Mouse (Mus musculus): ENCODE measurements around the gene Sp8.

The Sp8 gene

DNA sequence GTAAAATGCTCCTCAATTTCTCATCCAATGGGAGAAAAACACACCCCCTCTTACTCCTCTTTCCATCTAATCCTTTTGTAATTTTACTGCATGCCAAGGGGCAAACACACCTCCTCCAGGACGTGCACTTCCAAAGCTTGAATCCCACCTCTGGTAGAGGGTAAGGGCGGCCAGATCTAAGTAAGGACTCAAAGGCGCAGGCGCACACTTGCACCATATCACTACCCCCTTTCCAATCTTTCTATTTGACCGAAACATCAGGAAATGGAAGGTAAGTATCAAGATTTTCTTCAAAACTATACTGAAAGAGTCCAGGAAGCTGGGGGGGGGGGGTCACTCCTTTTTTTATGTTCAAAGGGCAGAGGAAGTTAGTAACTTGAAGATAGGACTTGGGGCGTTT, at the start of gene Sp8:
TSS of gene Sp8 (plus strand) at position 109 of the 400 bp plus-strand sequence.
- no peak for DNase-seq (ENCODE audit: low spot score)

DNA sequence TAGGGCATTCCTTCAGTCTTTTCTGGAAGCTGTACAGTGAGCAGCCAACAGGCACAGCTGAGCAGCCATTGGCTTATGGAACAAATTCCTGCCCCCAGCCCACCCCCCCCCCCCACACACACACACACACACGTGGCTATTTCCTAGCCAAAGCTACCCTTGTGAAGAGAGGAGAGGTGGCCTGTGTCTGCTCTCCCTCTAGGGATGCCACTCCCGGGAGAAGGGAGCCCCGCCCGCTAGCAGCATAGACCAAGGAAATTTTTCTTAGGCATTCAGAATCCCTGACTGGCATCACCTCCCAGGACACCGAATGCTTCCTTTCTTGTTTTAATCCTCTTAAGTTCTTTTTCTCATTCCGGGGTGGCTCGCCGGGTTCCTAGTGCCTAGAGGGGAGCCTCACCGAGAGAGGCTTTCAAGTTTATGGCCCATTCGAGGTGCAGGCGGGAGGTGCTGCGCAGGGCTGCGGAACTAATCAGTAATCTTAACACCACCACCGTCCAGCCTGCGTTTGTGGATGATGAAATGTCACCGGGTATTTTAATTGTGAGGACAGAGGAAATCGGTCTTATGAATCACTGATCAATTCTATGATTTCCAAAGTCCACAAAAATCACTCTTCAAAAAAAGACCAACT, 34.7 kb upstream of the Sp8 start:
- no peak for DNase-seq (ENCODE audit: low spot score)

DNA sequence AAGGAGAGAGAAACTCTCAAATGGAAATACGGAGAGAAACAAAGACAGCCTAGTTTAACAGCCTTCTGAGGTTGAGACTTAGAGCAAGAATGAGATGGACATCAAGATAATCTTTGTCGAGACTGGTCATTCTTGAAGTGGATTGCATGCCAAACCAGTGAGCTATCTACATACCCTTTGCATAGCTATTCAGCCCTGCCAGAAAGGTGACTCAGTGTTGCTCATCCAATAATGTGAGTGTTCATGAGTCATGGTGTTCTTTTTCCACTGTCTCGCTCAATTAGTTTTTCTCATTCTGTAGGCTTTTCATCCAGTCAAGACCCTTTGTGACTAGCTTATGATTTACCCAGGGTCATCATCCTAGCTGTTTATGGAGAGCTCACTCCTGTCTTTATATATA, 31.6 kb upstream of the Sp8 start:
- no peak for DNase-seq (ENCODE audit: low spot score)

DNA sequence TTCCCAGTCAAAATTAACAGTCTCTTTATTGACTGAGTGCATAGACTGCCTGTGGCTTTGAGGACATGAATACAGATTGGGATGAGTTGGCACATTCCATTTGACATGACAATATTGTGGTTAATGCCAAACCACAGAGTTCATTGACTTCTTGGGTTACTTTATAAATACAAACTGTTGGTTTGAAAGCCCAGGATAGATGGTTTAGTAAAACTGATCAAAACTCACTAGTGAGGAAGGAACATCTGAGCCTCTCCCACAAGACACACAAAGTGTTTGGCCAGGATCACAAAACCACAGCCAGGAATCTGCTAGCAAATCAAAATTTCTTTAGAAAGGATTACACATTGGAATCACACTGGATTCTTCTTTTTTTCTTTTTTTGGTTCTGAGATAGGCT, 30.0 kb upstream of the Sp8 start:
- DNase-seq (ENCODE audit: low spot score), result no peak

DNA sequence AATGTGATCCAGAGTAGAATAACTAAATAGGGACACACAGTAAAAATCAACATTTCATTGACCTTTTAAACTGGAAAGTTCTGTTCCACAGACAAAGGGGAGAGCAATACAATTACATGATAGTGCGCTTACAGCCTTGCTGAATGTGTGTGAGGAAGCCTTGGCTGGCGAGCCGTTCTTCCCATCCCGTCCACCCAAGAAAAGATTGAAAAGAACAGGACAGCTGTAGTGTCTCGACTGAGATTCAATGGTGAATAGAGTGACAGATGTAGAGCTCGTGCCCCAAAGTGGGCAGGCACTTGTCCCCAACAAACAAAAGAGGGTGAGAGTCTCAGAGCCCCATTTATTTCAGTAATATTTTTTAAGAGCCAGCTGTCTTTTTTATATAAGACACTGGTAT, 16.2 kb upstream of the Sp8 start:
- DNase-seq (ENCODE audit: low spot score), result no peak

DNA sequence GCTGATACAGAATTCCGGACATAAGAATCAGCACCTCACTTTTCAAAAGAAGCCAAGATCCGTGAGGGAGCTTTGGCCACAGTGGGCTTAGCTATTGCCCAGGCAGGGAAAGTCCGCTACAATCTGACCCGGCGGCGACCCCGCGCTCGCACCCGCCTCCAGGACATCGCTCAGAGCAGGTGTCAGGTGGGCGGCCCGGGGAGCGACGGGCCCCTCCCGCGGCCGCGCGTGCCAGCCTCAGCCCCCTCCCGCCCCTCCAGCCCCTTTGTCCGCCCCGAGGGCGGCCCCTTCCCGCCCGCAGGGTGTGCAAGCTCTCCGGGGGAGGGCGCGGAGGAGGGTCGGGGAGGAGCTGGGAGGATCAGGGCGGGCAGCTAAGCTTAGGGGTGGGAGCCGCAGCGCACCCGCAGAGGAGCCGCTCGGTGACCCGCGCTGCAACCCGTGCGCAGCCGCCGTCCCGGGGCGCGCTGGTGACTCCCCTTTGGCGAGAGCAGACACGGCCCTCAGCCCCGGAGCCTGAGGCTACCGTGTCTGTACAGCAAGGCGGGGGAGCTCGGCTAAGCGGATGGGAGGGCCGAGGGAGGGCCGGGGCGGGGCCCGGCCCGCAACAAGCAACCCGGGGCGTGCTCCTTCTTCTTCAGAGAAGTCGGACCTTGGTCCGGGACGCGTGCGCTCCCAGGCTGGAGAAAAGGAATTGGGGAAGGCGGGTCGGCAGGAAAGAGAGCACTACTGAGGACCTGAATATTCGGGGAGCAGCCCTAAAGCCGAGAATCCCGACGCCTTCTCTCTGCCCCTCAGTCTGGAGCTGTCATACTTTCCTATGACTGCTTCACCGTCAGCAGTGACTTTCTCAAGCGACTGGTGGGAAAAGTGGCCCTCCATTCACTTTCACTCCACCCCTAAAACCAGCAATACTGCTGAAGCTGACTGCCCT, 9.5 kb upstream of the Sp8 start:
- DNase-seq (ENCODE audit: low spot score), result peak; percentile 88

DNA sequence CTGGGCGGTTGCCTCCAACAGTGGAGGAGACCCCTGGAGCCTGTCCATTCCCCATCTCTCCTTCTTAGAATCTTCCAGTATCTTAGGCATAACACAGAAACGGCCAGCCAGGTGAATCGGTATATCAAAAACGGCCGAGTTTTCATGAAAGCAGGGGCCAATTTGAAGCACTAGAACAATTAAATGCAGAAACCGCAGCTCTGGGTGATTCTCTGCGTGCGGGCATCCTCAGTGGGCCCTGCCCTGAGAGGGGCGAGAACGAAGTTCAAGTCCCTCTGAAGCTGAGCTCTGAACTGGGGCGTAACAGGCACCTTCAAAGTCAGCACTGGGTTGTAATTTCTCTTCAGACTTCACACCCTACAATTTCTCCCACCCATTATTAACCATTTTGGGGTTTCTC, 8.8 kb upstream of the Sp8 start:
- no peak for DNase-seq (ENCODE audit: low spot score)

DNA sequence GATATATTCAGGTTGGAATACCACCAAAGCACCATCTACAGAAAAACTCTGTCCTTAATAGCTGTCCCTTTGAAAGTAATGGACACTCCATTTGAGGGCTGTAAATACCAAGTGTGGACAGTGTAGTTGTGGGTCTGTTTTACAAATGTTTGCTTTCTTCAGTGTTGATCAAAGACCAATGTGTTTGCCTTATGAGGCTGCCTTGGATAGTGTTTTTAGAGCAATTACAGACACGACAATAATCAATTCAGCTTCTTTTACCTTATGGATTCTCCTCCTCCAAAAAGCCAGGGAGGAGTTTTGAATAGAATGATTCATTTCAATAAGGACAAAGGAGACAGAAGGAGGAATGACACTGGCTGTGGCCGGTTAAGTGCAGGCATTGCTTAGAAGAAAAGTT, 7.9 kb upstream of the Sp8 start:
- DNase-seq (ENCODE audit: low spot score), result no peak

DNA sequence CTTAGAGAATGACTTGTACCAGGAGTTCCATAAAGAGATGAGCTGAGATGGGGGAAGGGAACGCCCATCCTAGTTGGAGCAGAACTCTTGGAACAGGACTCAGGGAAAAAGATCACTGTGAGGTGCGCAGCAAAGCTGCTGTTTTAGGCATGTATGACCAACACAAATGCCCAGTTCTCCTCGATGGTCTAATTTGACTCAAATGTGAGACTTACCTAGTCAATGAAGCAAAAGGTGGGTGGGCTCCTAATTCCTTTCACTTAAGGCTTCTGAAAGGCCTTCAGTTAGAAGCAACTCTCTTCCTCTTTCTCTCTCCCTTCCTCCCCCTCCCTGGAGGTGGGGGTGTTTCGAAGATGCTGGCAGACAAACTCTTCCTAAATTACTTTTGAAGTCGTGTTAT, 6.7 kb upstream of the Sp8 start:
- DNase-seq (ENCODE audit: low spot score), result no peak

DNA sequence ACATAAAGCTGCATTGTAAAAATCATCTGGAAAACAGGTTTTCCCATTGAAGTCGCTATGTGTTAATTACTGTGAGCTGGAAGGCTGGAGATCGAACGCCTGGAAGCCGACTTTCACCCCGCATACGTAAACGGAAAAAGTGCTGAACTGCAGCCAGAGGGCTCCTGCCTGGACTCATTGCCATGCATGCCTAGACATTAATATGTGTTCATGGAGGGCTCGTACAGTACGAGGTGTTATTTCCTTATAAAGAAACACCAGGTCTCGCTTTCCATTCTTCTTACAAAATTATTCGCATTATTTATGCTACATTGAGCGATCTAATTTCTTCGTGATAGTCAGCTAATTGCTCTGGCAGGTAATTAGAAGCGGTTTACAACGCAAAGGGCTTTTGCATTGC, 5.8 kb upstream of the Sp8 start:
- no peak for DNase-seq (ENCODE audit: low spot score)

DNA sequence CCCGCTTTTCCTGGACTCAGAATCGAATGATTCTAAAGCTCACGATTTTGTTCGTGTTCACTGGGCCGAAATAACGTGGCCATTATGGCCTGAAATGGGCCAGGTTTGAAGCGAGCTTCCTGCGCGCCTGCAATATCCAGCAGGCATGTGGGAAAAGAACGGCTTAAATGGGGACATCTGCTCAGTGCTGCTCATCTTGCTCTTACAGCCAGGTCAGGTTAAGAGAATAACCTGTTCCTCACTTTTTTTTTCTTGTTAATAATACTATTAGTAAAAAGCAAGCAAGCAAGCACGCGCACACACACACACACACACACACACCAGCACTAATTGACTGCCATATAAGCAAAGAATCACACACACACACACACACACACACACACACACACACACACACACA, 5.3 kb upstream of the Sp8 start:
- no peak for DNase-seq (ENCODE audit: low spot score)

DNA sequence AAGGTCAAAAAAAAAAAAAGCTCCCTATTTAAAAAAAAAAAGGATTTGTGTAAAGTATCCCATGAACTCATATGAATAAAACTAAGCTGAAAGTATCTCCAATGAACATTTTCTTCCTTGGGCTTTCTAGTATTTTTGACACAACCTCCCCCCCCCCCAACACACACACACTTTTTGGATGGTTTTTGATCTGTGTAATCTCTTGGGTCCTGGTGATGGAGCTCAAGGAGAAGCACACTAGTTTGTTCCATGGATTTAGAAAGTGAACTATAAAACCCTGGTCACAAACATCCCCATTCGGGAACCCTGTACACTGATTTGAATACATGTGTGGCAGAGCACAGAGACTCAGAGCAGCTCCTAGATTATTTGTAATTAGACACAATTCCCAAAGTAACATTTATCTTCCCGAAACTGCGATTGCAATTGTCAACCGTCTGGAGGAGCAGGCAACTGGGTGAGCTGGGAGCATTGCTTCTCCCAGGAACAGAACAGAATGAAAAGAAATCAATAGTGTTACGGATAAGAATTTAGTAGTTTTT, 4.7 kb upstream of the Sp8 start:
- no peak for DNase-seq (ENCODE audit: low spot score)

DNA sequence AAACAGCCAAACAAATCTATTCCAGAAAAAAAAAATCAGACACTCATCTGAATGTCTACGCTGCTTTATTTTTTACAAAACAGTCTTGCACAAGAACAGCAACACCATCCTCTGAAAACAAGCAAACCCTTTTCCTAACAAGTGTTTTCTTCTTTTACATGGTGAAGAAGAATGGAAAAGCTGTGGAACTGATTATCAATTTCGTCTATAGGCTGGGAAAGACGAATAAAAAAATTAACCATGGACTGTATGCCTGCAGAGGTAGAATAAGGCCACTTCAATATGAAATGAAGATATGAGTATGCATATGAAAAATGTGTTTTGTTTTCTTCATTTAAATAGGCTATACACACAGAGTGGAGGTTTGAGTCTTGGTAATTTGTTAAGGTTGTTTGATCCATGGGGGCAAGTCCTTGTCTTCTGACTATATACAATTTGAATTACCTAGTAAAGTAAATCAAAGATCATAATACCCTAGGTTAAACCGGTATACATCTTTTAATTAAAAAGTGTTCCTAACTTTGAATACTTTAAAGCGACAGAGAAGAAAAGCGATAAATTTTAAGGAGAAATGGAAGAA, 4.1 kb upstream of the Sp8 start:
- DNase-seq (ENCODE audit: low spot score), result no peak

DNA sequence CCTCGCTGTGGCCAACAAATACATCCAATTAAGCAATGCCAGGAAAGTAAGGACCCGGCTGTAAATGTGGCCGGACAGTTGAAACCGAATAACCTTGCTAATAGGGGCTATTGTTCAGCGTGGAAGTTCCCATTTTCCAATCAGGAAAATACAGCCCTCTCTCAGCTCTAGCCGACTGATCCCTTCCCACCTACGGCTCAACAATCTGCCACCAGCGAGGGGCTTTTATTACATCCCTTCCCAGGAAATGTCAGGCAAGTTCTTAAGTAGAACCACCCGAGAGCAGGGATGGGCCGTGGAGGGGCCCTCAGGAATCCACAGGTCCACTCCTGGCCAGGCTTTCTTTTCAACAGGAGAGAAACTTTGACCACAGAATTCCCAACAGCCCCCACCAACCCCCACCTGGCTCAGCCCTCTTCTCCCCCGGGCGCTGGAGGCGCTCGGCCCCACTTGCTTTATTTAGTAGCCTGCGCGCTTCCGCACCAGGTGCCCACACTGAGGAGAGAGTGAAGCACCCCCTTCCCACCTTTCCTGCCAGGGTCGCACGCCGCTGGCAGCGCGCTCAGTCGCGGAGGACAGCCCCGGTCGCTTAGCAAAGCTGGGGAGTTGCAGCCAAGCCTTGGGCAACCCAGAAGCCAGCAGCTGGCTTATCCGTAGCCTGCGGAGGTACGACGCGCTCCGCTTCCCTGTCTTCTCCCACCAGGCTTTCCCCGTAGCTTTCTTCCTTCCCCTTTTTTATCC, 3.3 kb upstream of the Sp8 start:
- no peak for DNase-seq (ENCODE audit: low spot score)

DNA sequence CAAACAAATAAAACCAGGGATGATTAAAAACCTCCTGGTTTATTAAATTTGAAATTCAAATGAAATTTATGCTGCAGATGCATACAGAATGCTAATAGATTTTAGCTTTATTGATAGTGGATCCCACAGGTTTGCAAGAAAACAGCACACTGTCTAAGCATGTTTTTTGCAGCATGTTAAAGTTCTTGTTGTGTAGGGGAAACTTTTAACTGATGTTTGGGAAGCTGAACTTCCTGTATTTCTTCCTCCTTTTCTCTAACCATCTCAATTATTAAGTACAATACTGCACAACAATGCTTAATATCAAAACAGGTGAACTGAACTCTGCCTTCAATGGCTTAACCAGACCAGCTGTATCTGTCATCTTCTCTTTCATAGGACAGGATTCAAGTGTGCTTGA, 2.0 kb upstream of the Sp8 start:
- DNase-seq (ENCODE audit: low spot score), result no peak

DNA sequence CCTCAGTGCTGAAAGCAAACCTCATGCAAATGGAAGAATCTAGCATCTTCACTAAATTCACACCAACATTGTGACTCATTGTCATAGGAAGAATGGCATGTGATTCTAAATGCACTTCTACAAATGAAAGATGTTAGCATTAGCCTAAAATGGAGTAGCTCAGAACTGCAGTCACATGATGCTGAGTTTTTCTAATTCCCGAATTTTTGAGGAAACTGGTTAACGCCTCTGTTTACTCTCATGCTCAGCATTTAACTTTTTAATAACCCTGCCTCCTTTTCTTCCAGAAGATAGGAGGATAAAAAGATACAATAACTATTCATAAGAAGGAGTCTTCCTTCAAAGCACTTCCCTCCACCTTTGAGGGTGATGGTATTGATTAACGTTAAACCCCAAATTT, 1.3 kb upstream of the Sp8 start:
- DNase-seq (ENCODE audit: low spot score), result no peak

DNA sequence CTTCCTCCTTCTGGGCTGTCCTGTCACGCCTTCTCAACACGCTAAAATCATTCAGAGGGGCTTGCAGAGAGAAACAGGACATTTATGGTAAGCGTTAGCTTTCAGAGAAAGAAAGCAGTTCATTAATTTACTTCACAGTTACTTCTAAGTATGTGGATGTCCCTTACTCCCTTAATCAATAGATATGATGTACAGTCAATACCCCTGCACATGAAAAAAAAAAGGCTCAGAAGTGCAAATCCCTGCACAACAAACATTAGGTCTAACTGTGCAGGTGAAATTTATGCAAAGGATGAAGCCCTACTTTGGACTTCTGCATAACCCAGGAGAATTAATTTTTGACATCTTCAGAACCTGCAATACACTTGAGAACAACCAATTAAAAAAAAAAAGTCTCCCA, 778 bp upstream of the Sp8 start:
- no peak for DNase-seq (ENCODE audit: low spot score)

DNA sequence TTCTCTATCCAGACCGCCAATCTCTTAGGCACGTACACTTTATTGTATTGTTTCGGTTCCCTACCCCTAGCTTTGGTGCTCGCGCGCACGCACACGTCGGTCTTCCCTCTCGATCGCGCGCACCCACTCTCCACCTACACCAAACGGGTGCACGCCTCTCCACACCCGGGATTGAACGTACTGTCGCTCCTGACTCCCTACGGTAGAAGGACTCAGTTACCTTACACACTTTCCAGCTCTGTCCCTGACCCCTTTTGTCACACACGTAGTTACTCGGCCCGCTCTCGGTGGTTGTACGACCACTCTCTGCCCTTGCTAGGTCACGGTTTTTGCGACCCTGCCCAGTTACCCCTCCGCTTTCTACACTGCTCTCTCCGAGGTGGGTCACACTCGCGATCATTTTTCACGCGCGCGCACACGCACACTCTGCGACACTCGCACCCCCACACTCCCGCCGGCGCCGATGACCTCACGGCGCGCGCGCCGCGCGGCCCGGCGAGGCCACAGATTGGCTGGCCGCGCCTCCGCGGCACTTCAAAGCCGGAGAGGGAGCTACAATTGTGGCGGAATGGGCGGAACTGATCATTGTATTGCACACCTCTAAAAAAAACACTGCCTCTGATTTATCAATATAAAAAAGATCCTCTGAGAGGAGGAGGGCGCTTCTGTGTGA, 656 bp downstream of the Sp8 start:
- peak; percentile 45 for DNase-seq (ENCODE audit: low spot score)

DNA sequence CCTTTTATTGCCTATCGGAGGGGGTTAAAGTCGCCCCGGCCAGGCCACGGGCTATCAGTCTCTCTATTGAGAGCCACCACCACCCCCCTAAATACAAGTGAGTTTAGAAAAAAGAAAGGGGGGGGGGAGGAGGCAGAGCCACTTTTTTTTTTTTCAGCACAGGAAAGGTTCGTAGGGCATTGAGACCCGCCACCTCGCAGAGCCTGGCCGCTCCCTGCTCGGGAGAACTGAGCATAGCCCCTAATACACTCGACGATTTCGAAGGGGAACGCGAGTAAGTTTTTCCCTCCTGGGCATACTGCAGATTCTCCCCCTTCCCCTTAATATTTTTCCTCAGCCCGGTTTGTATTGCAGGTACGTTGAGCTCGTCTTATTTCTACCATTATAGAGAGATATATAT, 1.3 kb downstream of the Sp8 start:
- no peak for DNase-seq (ENCODE audit: low spot score)

DNA sequence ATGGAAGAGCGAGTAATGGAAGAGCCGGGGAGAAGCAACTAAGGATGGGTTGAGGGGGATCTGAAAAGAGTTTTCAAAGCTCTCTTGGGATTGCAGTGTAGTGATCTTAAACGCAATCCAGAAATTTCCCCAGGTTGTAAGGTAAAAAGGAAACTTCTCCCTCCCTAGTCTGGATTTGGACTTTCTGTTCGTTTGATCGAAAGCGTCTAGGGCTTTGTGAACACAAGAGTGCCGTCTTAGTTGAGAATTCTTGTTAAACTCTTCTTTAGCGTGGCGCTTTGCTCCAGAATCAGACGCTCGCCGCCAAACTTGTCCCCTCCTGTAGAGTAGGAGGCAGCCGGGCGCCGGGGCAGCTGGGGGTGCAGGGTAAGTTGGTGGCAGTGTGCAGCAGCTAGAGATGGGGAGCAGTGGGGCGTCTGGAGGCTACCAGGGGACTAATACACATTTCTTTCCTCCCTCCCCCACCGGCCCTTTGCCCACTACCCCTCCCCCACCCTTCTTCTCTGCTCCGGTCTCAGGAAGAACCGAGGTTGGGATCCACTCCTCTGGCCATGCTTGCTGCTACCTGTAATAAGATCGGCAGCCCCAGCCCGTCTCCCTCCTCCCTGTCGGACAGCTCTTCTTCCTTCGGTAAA, 1.8 kb downstream of the Sp8 start:
- DNase-seq (ENCODE audit: low spot score), result no peak

DNA sequence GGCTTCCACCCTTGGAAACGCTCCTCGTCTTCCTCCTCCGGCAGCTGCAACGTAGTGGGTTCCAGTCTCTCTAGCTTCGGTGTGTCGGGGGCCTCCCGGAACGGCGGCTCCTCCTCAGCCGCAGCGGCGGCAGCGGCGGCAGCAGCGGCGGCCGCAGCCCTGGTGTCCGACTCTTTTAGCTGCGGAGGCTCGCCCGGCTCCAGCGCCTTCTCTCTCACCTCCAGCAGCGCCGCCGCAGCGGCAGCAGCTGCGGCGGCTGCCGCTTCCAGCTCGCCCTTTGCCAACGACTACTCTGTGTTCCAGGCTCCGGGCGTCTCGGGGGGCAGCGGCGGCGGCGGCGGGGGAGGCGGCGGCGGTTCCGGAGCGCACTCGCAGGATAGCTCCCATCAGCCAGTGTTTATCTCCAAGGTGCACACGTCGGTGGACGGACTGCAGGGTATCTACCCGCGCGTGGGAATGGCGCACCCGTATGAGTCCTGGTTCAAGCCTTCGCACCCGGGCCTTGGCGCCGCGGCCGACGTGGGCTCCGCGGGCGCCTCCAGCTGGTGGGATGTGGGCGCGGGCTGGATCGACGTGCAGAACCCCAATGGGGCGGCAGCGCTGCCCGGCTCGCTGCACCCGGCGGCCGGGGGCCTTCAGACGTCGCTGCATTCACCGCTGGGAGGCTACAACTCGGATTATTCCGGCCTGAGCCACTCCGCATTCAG, 2.5 kb downstream of the Sp8 start:
- peak; percentile 40 for DNase-seq (ENCODE audit: low spot score)
